Mouse (Mus musculus) olfactory bulb, adult 2 months (tissue): ENCODE measurements around the gene Pkmyt1.

Experiments
- CTCF ChIP-seq: fragments of 200-500 bp; IDR thresholded peaks from 2 replicates; pipeline ENCODE4 v1.5.1; 2012; ENCODE audit warnings: low read depth, mild to moderate bottlenecking, low read length, moderate library complexity; ENCODE audit not compliant: insufficient read depth
- POLR2A ChIP-seq: fragments of 200-500 bp; IDR thresholded peaks from 2 replicates; pipeline ENCODE4 v1.6.1; 2012; ENCODE audit warnings: mild to moderate bottlenecking, low read depth, low read length, moderate library complexity; ENCODE audit not compliant: insufficient read depth

GRCm38 (mm10) chr17:23683856-23684672 is 42.1 kb upstream of the Pkmyt1 start, which contains the start of gene Cldn9:
- TF ChIP-seq POLR2A (no peak), CTCF (no peak)
